Mouse (Mus musculus): ENCODE data around the gene Lage3. TPM values are rescaled to one million over a fixed set of nuclear protein-coding genes. Genes with fewer than 3 reads are reported as not detected.
"Not testable (repeated sequence)": the region's sequence is repeated elsewhere in the genome, so short reads cannot be mapped to it uniquely, and the experiment has no call there.

Gene Lage3
- polyA plus RNA-seq (2015; fragmentation: Nextera tagmentation; extraction: Ambion mirVana), result 123 and 138 TPM in 2 replicates

DNA sequence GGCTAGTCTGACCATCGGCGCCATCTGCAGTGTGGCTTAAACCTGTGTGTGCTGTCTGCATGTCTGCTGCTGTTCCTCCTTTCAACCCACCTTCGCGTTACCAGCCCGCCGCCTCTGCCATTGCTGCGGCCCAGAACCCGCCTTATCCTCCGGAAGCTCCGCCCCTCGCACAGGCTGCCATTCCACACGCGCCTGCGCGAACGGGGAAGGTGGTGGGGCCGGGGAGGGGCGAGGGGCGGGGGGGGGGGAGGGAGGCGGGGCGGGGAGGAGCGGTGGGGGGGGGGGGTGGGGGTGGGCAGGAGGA, at the start of gene Lage3:
Gene Lage3 (minus strand): TSS at position 152 of the 304 bp plus-strand sequence.
- peak; percentile 85 for DNase-seq (ENCODE audit: low spot score)

DNA sequence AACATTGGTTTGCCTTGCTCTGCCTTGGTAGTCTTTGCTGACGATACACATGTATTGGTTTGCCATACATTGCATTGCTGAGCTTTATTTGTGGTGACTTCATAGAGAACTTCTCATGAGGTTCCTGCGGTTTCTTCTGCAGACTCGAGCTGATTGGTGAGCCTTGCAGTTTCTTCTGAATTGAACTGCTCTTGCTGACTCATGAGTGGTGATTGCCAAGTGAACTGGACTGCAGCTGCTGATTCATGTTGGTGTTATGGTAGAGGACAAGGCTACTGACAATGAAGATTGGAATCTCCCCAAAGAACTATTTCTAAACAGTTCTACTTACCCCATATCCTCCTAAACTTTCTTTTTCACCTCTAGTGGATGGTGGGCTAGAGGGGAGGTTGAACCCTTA, 46.7 kb upstream of the Lage3 start:
- no peak for DNase-seq (ENCODE audit: low spot score)

DNA sequence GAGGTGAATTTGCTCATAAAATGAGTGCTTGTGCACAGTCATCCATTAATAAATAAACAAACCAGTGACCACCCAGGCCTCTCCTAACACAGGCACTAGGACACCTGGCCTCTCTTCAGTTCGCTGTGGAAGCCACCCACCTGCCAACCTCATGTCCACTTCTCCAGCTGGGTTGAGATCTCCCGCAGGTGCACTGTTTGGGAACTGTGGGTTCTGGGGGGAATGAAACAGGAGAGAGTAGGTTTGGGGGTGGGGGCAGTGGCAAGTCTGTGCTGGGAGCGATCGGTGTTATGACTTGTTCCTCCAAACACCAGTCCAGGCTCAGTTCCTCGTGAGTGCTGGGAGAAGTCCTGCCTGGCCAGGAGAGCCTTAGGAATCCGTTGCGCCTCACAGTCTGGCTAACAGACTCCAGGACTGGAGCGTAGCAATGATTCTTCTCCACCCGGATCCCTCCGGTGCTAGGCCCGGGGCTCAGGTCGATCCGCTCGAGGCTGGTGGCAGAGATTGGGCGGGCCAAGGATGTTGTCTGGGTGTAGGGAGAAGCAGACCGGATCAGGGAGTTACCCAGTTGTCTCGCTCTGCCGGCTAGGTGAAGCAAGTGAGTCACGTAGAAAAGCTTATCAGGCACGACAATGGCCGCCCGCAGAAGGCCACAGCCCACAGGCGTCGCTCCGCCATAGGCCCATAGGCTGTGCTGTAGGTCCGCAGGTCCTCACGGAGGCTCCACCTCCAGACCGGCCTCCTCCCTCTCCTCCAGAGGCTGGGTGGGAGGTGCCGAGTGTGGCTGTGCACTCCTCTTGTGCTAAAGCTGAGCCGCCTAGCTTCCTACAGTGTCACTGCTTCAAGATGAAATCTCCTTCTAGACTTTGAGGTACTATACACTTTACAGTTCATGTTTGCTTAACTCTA, 39.4 kb upstream of the Lage3 start, which contains the start of the genes Fam3a and Ikbkg:
Gene Fam3a (minus strand): TSS at position 738 of the 909 bp plus-strand sequence.
Gene Ikbkg (plus strand): TSS at position 756 of the 909 bp plus-strand sequence.
- peak; percentile 87 for DNase-seq (ENCODE audit: low spot score)

- no peak for DNase-seq (ENCODE audit: low spot score)
Measured at GRCm38 (mm10) chrX:74388153-74388552, 34.7 kb upstream of the Lage3 start.

- DNase-seq (ENCODE audit: low spot score), result no peak
Measured at GRCm38 (mm10) chrX:74384451-74384850, 31.0 kb upstream of the Lage3 start.

DNA sequence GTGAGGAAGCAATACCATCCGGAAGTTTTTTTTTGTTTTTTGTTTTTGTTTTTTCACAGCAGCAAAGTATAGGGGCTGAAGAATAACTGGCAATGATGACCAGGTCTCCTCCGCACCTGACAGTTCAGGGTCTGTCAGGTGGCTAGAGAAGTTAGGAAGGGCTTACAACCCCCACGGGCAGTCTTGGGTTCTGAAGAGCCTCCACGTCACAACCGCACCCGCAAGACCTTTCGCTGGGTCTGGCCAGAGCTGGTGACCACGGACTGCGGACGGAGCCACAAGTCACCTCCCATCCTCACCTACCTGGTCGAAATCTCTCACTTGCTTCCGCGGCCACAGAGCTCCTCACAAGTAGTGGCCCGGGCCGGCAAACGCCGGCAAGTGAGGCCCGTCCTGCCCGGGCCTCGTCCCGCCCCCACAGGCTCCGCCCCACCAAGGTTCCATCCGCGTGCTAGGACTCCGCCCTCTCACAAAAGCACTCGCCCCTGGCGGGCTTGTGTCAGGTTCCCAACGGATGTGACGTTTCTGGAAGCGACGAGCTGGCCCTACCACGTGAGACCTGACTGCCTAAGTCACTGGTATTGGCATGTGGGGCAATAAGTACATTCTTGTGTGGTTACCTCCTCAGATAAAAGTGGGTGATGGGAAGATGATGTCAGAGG, 19.6 kb upstream of the Lage3 start, which contains the start of the genes Ubl4a and Slc10a3:
Gene Ubl4a (minus strand): TSS at position 331 of the 662 bp plus-strand sequence.
Gene Slc10a3 (minus strand): TSS at position 462 of the 662 bp plus-strand sequence.
- peak; percentile 89 for DNase-seq (ENCODE audit: low spot score)

DNA sequence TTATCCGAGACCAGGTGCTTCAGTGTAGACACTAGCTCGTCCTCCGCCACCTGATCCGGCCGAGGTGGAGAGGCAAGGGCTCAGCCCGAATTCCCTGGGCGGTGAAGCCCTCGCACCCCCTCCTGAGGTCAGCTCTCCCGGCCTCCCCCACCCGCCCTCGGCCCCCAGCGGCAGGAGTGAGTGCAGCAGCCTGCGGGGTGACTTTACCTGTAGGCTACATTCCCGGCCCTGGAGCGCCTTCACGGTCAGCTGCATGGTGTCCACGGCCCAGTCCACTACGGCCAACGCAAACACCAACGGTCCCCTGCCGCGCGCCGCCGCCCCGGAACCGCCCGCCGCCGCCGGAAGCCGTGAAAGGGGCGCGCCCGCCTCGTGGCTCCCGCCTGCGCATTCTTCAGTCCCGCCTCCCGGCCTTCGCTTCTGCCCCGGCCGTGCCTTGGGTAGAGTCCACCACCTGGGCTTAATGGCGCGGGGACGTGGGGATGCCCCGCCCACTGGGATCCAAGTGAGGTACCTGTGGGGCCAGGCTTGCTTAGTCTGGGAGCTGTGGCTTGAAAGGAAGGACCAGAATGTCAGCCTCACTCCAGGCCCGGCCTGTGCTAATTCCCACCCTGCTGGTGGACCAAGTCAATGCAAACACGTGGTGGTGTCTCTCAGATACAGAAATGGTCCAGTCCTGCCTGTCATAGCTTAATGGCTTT, 14.9 kb upstream of the Lage3 start:
- DNase-seq (ENCODE audit: low spot score), result peak; percentile 44

GRCm38 (mm10) chrX:74367512-74367911, 14.1 kb upstream of the Lage3 start:
- DNase-seq (ENCODE audit: low spot score), result no peak

DNA sequence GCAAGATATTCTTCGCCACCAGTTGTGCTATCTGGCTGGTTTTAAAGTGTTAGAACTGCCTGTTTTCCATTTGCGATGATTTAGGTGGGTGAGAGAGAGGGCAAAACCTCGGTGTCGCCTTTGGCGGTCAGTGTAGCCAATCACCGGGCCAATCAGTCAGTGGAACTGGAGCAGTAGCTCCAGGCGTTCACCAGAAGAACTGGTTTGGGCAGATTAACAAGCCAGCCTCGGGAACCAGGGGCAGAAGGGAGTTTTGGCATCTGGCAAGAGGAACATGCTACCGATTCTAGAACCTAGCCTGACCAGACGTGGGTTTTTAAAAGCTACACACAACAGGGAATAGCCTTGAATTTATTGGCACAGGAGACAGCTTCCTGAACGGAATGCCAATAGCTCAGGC, 5.8 kb upstream of the Lage3 start:
- DNase-seq (ENCODE audit: low spot score), result no peak

- DNase-seq (ENCODE audit: low spot score), result not testable (repeated sequence)
Measured at GRCm38 (mm10) chrX:74357069-74357468, 3.7 kb upstream of the Lage3 start.

- no peak for DNase-seq (ENCODE audit: low spot score)
Measured at GRCm38 (mm10) chrX:74352645-74353466, 562 bp downstream of the Lage3 start.

DNA sequence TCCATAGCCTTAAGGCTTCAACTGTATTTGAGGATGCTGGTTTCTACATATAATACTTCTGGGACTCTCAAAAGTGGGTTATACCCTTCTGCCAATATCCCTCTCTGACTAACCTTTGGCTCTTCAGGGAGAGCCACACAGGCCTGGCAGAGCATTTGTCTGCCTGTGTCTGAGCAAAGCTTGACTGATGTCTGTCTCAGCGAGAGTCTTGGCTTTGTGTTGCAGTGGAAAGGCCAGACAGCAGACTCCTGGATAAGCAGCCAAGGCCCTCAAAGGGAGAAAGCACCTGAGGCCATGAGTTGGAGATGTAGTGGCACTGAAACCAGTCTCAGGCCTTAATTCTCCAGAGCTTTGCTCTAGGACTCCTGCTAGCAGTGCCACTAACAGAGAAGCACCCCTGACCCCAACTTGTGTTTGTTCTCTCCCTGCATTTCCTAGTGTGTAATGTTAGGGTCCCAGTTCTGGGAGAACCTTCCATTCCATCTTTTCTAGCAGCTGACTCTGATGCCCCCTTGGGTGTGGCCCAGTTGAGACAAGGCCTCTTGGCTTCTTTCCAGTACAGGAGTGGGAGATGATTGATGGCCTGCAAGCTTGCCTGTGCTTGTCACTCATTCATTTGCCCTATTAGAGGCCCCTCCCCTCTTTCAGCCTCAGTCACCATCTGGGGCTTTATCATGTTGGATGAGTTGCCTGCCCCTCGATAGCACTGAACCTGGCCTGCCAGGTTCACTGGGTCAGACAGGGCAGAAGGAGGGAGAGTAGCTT, 23.1 kb downstream of the Lage3 start:
- no peak for DNase-seq (ENCODE audit: low spot score)

DNA sequence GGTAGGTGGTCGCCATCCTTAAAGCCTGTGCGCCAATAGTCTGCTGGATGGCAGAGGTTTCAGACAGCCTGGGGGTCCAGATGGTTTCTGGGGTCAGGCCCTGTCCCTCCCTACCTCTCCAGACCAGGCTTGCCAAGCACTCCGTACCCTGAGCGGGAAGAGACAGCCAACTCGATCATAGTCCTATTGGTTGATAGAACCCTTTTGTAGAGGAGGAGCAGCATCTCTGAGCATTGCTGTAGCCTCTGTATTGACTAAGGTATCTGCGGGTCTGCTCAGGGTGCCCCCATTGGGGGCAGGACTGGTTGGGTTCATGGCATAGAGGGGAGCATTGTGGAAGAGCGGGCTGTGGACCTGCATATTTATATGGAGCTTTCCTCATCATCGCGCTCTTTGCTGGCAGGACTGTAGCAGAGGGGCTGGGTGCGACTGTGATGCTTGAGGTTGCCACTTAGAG, 24.2 kb downstream of the Lage3 start:
- DNase-seq (ENCODE audit: low spot score), result no peak

DNA sequence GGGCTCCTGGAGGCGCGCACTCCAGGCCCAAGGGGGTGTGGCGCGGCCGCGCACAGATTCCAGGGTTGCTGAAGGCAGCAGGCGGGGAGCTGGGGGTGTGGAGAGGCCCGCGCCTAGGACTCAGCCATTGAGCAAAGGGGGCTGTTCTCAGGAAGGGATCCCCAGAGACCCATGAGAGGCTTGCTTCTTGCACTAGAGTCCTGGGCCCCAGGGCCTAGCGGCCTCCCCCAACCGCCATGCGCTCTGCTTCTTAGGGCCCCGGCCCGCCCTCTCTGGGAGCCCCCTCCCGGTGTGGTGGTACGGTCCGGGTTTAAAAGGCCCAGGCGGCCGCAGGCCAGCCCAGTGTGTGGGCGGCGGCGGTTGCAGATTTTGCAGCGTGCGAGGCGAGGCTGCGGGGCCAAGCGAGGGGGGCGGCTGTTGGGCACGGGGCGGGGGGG, 24.7 kb downstream of the Lage3 start, which contains the start of gene Plxna3:
Gene Plxna3 (plus strand): TSS at position 342 of the 437 bp plus-strand sequence.
- peak; percentile 53 for DNase-seq (ENCODE audit: low spot score)

DNA sequence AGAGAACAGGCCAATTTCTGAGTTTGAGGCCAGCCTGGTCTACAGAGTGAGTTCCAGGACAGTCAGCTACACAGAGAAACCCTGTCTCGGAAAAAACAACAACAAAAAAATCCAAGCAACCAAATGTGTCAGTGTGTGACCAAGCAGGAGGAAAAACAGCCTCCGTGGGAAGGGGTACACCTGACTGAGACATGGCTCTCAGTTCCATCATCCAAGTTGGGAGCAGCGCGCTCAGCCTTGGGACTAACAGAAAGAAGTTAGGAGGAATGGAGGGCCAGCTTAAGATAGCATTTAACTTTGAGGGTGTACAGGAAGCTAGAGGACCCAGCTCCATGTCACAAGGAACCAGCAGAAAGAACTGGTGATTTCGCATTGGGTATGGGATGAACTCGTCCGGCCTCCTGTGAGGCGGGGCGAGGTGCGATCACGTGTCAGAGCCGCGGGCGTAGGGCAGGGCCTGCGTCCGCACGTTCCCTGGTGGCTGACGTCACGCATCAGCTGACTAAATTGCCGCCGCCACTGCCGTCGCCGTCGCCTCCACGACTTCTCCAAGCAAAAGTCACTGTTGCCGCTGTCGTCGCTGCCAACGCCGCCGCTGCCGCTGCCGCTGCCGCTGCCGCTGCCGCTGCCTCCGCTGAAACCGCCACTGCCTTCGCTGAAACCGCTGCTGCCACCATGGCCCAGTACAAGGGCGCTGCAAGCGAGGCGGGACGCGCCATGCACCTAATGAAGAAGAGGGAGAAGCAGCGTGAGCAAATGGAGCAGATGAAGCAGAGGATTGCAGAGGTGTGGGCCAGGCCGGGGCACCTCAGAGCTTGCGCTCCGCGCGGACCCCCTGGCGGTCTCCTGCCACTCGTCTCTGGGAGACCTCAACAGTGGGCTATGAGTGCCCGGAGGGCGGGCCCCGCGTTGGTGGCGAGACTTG, 40.6 kb downstream of the Lage3 start, which contains the start of gene Fam50a:
Gene Fam50a (plus strand): TSS at position 494 of the 925 bp plus-strand sequence.
- DNase-seq (ENCODE audit: low spot score), result peak; percentile 89

DNA sequence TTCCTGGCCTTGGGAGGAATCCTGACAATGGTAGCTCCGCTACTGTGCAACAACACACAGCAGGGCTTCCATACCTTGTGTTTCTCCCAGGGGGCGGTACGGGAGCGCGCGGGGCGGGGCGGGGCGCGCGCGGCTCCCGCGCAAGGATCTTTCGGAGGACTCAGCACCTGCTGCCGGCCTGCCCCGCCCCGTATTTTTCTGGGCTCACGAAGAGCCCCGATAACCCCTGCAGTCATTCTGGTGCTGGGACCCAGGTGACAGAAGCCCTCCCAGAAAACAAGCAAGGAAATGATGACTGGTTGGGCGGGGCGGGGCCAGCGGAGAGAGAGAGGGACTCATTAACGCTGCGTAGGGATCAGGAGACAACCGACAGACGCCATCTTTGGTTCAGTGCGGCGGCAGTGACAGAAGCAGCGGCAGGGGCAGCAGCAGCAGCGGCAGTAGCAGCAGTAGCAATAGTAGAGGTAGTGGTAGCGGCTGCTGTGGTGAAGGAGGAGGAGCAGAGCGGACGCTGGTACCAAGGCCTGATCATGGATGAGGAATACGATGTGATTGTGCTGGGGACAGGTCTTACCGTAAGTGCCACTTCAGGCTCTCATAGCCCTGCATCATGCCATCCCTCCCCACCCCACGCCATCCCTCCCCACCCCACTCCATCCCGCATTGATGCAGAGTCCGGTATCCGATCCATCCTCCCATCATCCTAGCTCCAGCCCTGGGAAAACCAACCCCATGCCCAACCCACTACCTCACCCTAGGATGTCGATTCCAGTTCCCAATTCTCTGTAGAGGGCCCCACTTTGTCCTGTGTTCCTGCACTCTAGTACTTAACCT, 48.3 kb downstream of the Lage3 start, which contains the start of gene Gdi1:
Gene Gdi1 (plus strand): TSS at position 132 of the 834 bp plus-strand sequence.
- peak; percentile 85 for DNase-seq (ENCODE audit: low spot score)
